Mouse (Mus musculus) spleen, postnatal 10 days (tissue): ENCODE measurements around the gene Slc2a12.

ENCODE experiments used
- DNase-seq, 2 experiments: peaks; one replicate each; pipeline ENCODE4 v3.0.0; 2021 to 2022; ENCODE audit warnings: low spot score in 2 of 2

Gene Slc2a12

DNA sequence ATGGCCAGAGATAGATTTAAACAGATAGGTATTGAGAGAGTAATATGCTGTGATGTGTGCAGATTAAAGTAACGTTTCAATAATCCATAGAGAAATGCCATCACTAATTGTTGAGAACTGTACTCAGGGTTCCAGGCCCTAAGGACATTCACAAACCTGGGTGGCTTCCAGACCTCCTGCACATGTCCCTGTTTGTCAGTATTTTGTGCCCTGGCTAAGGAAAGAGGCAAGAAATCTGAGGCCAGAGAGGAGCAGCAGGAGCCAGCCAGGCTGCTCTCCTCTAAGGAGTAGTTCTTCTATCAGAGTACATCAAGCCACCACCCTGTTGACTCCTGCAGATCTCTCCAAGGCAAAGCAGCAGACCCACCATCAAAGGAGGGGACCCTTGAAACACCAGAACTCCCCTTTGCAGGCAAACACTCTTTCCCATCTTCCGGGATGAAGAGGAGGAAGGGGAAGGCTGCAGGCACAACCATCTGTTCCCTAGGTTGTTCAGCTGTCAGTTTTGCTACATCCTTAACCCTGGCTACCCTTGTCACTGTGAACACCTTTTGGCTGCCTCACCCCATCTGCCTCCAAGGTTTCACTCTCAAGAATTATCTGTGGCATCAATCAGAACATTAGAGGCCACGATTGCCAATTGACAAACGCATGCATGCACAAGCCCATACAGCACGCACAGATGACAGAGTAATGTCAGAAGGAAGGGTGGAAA is 15.6 kb downstream of the Slc2a12 start:
- no peak for DNase-seq

DNA sequence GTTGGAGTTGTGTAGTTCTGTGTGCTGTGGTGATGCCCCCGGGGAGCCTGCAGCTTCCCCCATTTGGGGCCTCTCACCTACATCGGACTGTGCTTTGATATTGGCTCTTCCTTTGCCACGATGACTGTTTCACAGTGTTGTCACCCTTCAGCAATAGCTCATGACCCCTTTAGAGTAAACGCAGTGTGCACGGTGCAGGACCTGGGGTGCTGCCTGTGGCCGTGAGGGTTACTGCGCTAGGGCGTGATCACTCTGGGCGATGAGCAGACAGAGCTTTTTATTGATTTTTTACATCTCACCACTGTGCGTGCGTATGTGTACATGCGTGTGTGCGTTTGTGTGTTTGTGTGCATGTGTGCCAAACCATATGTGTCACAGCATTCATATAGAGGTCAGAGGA is 23.7 kb downstream of the Slc2a12 start:
- DNase-seq, result no peak

DNA sequence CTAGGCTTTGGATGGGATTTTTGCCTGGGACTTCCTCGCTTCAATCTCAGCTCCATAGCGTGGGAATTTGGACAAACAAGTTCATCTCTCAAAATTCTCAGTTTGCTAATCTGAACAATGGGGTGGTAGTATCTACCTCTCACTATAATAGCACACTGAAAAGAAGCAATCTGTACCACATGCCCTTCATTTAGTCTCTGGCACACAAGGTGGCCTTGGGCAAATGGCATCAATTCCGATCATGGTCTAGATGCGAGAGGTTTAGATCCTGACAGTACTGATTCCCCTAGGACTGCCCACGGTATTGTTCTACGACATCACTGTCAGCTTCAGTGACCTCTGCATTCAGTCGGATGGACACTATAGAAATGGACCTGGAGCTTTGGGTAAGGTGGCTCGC is 29.4 kb downstream of the Slc2a12 start:
- DNase-seq, result no peak

DNA sequence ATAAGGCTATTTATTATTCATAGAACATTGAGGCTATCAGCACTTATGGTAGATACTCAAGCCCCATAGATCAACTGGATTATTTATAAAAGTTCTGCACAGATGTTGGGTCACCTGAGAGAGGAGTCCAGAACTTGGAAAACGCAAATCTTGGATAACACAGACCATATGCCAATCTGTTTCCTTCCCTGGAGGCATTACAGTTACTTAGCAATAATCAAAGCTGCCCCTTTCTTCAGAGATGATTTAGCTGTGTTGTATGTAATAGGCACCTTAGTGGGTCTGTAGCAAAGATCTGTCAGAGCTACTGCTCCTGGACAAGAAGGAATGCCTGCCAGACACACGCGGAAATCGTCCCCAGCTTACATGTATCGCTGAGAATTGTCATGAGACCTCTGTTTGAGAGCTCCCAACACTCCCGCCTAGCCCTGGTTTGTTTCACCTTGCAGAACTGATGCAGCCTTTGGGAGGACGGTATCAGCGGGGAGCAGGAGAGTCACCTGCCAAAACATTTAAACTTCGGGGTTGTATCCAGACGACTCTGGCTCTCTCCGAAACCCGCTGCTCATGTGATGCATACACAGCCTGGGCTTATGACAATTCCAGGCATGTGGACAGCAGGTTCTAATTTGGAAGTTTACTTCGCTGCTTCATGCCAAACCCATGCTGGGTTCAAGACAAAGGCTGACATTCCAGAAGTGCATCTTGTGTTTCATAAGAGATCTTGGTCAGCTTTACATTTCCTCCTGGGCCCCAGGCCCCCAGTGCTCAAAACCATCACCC is 31.2 kb downstream of the Slc2a12 start:
- no peak for DNase-seq

DNA sequence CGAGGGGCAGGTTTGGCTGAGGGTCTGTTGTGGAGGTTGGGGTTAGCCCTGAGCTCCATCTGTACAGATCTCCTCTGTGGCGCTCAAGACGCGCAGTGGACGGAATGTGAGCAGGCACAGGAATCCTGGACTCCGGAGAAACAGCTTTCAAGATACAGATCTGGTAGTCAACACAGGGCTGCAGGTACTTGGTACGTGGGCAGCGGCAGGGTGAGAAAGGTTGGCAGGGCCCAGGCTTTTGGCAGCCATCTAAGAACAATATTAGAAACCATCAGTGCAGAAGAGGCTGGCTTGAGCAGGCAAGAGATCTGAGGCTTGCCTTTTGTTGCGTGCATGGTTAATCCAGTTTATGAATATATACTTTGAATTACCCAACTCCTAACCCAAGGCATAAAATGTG is 51.4 kb downstream of the Slc2a12 start:
- no peak for DNase-seq

DNA sequence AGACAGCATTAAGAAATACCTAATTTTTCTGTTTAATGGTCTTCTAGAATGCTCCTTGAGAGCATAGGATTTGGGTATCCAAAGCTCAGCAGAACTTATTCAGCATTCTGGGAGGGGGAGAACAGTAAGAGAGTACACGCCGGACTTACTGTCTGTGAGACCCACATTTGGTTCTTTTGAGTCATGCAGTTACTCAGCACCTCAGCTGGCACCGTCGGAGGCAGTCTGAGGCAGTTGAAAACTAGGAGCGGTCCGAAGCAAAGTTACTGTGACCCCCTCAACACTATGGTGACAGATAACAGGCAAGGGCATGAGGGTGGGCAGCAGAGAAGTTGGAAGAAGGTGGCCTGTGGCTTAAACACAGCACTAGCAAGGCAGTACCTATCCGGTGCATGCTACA is 52.1 kb downstream of the Slc2a12 start:
- DNase-seq, result no peak

DNA sequence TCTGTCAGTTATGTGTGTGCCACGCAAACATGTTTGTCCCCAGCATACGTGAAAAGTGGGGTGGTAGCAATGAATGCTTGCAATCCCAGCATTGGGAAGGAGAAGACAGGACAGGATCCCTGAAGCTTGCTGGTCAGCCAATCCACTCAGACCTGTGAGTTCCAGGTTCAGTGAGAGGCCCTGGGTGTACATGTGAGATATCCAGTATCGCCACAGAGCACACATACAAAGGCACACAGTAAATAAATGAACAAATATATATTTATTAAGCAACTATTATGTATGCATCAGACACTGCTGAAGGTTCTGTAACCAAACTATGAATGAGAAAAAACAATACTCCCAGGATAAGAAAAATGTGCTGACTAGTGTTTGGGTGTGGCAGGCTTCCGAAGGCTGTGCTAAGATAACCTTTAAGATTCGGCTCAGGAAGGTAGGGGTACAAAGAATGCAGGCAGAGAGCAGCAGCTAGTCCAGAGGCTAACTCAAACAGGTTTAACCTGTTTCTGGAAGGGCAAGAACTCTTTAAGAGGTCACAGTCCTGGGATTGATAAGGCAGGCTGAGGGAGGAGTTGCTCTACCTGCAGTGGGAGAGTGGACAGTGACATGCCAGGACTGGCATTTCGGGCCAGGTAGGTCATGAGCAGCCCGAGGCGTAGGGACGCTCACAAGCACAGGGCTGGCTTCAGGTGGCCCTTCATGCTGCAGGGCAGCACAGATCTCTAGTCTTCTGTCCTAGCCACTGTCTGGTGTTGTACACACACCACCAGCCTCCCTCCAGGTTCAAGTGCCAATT is 53.5 kb downstream of the Slc2a12 start:
- DNase-seq, result no peak

DNA sequence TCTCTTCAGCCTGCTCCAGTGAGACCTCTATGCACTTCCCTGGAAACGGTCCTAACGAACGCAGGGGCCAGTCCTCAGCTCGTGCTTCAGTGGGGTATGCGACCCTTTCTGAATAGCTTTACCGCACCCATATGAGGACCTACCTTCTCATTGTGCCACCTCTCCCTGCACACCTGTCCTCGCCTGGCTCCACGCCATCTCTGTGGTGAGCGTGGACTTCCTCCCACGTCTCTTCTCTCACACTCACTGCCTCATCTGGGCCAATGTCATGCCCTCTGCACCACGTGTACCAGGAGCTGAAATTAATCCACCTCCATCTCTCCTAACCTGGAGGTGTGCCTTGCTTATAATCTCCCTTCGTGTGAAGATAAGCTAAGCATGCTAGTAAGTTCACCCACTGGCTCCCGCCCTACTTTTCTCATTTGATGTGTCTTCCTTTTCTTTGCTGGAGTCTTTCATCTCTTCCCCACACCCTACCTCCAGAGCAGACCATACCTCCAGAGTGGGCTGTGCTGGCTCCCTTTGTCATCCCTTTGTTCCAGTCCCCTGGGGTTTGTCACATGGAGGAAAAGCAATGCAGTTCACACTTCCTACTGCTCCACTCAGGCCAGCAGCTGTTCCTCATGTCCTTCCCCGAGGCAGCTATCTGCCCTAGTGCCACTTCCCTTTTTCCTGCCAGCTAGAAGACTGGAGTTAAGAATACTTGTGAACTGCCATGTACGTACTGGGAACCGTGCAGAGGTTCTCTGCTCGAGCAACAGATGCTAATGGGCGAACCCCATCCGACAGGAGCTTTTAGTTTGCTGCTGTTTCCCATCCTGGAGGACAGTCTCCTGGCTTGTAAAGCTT is 54.9 kb downstream of the Slc2a12 start:
- no peak for DNase-seq

DNA sequence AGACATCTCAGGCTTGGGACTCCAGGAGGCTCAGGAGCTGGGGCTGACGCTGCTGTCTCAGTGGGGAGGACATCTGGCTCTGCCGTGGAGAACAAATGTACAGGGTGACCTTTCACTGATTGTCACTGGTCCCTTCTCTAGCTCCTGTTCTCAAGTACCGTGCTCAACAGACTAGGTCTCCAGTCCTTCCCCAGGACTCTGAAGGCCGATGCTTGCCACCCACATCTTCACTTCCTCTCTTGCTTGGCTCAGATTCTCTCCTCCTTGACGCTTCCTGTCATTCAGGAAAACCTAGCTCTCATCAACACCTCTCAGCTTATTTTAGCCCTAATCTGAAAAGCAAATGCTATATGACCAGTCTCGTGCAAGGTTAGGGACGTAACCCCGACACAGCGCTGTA is 56.0 kb downstream of the Slc2a12 start:
- no peak for DNase-seq

DNA sequence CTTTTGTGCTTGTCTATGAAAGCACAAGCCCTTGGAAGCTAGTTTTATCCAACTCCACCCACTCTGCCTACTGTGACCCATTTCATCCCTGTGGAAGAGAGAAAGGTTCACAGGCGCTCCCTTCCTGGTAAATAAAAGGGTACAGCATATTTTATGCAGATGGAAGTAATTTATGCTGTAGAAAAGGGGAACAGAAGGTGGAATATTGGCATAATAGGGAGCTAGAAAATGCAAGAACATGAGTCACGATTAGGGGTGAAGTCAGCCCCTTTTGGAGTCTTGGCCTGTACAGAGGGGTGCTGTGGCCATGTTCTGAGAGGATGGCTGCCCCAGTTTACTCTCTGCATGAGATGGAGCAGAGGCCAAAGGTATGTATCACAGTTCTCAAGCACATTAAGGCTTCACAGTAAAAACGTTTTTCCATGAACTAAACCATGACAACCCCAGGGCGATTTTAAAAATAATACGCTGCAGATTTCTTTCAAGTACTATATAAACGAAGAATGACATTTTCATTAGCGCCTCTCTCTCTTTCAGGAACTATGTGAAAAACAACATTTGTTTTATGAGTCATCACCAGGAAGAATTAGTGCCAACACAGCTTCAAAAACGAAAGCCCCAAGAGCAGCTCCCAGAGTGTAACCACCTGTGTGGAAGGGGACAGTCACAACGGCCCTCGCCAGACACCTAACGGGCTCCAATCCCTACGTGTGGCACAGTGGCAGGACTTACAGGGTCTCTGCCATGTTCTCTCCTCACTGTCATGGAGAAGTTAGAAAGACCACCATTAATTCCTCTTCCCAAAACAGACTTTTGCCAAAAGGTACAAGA is 56.9 kb downstream of the Slc2a12 start:
- DNase-seq, result no peak

DNA sequence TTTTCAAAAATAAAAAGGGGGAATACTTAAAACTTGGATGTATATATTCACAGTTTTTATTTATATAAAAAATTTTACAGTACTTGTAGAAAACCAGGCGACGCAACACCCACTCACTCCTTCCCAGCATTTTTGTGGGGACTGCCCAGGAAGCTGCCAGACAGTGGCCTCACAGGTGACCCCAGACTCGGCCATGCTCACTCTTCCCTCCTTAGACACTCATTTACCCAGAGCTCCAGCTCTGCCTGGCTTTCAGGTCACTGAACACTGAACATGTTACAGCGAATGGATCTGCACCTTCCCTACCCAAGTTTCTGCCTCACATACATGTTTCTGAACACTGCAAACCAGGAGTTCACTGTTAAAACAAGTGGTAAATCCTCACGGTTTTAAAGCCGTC is 59.0 kb downstream of the Slc2a12 start:
- DNase-seq, result no peak

DNA sequence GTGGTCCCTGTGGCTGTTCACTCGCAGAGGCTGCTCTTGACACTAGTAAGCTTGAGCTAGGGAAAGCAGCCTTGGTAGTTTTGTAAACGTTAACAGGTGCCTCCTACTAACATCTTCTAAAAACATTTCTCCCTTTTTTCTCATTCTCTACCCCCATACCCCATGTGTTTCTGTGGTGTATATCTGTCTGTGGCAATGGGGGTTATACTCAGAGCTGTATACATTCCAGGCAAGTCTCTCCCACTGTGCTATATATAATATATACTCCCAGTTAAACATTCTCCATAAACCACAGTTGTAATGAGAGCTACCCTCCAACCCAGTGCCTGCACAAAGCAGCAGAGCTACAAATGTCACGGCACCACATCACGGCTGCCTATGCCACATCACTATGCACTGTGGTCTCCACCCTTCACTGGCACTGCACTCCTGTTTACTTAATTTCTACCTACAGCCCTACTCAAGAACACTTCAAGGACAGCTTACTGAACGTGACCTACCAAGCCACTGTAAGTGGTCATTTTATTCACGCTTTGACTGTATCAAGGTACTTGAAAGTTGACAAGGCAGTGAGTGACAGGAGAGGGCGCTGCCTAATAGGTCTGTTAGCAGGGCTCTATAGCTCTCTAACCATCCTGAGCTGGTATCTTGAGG is 63.5 kb downstream of the Slc2a12 start:
- no peak for DNase-seq

DNA sequence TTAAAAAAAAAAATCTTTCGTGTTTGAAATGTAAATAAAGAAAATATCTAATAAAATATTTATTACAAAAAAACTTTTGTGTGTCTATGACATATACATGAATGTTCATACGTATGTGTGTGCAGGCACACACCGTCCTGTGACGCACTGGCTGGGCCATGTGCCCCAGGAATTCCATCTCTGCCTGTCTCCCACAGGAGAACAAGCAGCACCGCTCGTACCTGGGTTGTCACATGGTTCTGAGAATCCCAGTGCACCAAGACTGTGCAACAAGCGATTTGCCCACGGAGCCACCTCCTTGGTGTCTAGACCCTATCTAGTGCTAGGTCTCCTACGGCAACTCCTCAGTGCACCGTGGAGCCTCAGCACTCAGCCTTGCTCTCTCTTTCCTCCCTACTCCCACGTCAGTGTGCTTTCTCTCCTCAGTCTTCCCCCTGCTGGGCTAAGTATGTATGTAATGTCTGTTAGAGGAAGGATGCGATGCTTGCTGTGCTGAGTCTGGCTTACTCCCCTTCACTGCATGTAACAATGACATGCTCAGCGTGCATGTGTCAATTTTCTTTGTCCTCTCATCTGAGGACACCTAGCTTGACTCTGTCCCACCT is 65.5 kb downstream of the Slc2a12 start:
- DNase-seq, result no peak

DNA sequence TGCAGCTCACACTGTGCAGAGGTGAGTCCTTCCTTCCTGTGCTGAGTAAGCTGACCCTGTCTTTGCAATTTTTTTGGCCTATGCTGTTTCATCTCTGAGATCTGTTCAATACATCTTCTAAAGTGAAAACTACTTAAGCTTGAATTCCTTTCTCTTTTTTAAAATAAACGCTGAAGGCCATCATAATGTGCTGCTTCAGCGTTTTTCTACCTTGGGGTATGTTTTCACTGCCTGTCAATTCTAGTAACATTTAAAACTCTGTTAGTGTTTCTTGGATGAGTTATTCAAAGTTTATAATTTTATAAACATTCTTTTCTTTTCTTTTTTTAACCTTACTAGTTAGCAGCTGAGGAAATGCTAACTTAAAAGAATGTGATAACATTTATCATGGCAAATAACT is 68.1 kb downstream of the Slc2a12 start:
- DNase-seq, result no peak

DNA sequence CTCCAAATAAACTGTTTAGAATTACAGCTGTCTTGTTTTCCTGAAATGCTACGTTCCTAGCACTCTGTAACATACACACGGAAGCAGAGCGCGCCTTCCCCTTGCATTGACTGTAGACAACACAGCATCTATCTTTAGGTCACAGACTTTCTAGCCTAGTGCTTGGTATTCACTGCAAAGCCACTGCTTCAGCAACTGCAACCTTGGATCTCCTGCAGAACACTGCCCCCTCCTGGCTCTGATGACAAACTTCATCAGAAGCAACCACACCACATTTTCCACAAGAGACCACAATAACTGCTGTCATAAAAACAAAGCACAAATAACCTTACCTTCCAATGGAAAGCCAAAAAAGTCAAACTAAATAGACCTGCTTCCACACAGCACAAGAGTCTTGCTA is 69.7 kb downstream of the Slc2a12 start:
- peak in 1 of 2 experiments; percentile 61 for DNase-seq

DNA sequence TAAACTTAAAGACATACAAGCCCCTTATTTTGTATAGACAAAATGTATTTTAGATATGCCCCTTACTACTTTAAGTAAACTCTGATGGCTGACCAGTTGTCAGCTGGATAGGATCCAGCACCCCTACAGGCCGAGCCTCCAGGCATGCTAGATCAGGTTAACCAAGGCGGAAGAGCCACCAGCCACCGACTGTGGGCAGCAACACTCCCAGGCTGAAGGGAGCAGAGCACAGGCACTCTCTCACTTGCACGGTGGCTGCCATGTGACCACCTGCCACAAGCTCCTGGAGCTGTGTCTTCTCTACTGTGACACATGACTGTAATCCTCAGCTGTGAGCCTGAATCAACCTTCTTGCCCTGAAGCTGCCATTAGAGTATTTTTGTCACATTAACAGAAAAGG is 73.7 kb downstream of the Slc2a12 start:
- no peak for DNase-seq

DNA sequence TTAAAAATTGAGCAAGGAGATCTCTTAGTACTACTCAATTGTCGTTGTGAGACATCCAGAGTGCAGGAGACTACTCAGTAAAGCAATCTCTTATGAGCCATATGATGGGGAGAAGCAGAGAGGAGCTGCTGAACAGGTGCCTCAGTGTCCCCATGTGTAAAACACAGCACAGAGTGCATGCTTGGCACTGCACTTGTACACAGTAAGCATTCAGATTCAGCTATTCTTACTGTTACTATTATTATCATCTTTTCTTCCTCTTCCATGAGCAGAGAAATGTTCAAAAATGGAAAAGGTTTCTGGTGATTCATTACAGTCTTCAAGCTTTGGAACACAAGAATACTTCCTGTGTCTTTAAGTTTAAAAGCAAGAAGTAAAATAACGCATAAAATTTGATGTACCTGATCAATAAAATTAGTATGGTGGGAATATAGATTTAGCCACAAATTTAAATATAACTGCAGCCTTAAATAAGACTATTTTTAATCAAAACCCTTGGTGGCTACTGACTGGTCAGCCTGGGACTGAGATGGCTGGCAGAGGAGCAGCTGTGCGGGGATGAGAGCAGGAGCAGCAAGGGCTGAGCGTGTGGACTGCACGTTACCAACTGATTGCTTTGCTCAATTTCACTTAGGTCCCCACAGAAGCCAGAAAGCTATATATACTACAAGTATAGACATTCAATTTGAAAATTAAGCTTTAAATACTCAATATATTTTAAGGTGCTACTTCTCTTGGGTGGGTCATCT is 76.1 kb downstream of the Slc2a12 start:
- DNase-seq, result no peak

DNA sequence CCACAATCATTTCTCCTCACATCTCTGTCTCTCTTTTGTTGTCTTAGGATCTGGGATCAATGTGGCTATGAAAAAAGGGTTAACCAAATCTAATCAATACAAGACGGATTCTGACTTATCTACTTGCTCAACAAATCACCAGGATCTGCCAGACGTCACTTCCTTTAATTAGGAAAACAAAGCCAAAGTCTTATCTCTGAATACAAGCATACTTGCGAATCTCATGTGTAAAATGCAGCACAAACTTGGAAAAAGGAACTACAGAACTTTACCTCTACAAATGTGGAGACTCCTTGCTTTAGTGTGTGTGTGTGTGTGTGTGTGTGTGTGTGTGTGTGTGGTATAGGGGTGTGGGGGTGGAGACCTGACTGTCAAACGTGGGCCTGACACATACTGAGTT is 80.4 kb downstream of the Slc2a12 start:
- DNase-seq, result no peak

DNA sequence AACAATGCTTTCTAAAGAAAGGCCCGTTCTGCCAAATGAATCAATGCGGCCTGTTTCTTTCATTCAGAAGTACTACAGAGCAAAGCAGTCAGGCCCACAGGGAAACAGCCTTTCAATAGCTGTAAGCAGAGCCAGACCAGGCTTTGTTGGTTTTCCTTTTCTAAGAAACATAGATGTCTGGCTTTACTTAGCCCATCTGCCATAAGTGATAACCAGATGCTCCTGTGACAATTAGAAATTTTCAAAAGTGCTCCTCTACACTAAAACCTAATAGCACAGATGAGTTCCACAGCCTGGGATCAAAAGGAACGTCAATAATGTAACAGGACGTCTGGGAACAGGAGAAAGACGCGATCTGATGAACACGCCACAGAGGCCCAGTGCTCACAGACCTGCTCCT is 81.5 kb downstream of the Slc2a12 start:
- DNase-seq, result no peak
